Mouse (Mus musculus): ENCODE data around the gene Gm45623.

Gm45623 gene

DNA sequence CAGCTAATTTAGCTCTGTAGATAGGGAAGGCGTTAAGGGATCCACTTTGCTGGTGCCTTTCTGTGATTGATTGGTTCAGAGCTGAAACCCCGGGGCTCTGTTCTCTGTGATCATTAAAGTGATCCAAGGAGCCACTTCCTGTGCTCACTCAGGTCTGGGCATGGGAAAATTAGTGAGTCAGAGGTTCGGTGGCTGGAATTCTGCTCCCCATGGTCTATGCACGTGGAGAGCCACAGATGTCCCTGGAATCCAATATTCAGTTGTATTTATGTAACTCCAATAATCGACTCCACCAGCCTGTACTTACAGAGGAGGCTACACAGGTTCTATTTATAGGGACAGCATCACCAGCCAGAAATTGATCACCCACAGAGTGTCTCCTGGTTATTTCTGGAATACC is 12.6 kb upstream of the Gm45623 start:
- Histone ChIP-seq H3K27me3 (ENCODE audit: control insufficient read depth, insufficient read depth, low read length, poor library complexity, severe bottlenecking) (no peaks in the 10 kb centered on the region), H3K36me3 (ENCODE audit: control insufficient read depth, insufficient read depth, low read length, poor library complexity, severe bottlenecking) (no peaks in the 10 kb centered on the region)
- no peak for DNase-seq (ENCODE audit: low read depth, low spot score)

- DNase-seq (ENCODE audit: low read depth, low spot score): no peak
- Histone ChIP-seq H3K36me3 (ENCODE audit: control insufficient read depth, insufficient read depth, low read length, poor library complexity, severe bottlenecking) (no peaks in the 10 kb centered on the region), H3K27me3 (ENCODE audit: control insufficient read depth, insufficient read depth, low read length, poor library complexity, severe bottlenecking) (no peaks in the 10 kb centered on the region)
Observed at GRCm38 (mm10) chr13:56765284-56766032, 11.8 kb upstream of the Gm45623 start.

GRCm38 (mm10) chr13:56762446-56763229 is 9.0 kb upstream of the Gm45623 start:
- DNase-seq (ENCODE audit: low read depth, low spot score): no peak
- H3K36me3 ChIP-seq (ENCODE audit: control insufficient read depth, insufficient read depth, low read length, poor library complexity, severe bottlenecking): no peaks in the 10 kb centered on the region
- H3K27me3 ChIP-seq (ENCODE audit: control insufficient read depth, insufficient read depth, low read length, poor library complexity, severe bottlenecking): no peaks in the 10 kb centered on the region

GRCm38 (mm10) chr13:56758492-56758891 is 4.9 kb upstream of the Gm45623 start:
- DNase-seq (ENCODE audit: low read depth, low spot score): peak; percentile 71
- Histone ChIP-seq H3K36me3 (ENCODE audit: control insufficient read depth, insufficient read depth, low read length, poor library complexity, severe bottlenecking) (no peaks in the 10 kb centered on the region), H3K27me3 (ENCODE audit: control insufficient read depth, insufficient read depth, low read length, poor library complexity, severe bottlenecking) (no peaks in the 10 kb centered on the region)

DNA sequence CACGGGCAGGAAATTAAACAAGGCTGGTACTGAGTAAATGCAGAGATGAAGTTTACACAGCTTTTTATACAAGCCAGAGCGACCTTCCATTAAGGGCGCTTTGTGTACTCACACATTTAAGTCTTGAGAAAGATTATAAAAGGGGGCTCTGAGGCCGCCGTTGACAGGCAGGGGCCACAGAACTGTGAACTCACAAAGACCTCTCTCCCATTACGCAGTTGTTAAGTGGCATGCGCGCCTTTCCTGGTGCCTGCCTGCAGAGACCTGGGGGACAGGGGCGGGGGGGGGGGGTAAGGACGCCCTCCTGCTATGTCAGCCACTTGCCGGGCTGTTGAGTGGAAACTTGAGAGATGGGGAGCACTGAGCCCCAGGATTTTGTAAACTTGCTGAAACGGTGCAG is 3.6 kb upstream of the Gm45623 start:
- no peaks in the 10 kb centered on the region for H3K36me3 ChIP-seq (ENCODE audit: control insufficient read depth, insufficient read depth, low read length, poor library complexity, severe bottlenecking)
- no peak for DNase-seq (ENCODE audit: low read depth, low spot score)
- H3K27me3 ChIP-seq (ENCODE audit: control insufficient read depth, insufficient read depth, low read length, poor library complexity, severe bottlenecking): no peaks in the 10 kb centered on the region

GRCm38 (mm10) chr13:56755871-56756270 is 2.2 kb upstream of the Gm45623 start:
- H3K36me3 ChIP-seq (ENCODE audit: control insufficient read depth, insufficient read depth, low read length, poor library complexity, severe bottlenecking): no peaks in the 10 kb centered on the region
- peak; percentile 8 for DNase-seq (ENCODE audit: low read depth, low spot score)
- H3K27me3 ChIP-seq (ENCODE audit: control insufficient read depth, insufficient read depth, low read length, poor library complexity, severe bottlenecking): no peaks in the 10 kb centered on the region

- H3K27me3 ChIP-seq (ENCODE audit: control insufficient read depth, insufficient read depth, low read length, poor library complexity, severe bottlenecking): no peaks in the 10 kb centered on the region
- no peaks in the 10 kb centered on the region for H3K36me3 ChIP-seq (ENCODE audit: control insufficient read depth, insufficient read depth, low read length, poor library complexity, severe bottlenecking)
- no peak for DNase-seq (ENCODE audit: low read depth, low spot score)
Observed at GRCm38 (mm10) chr13:56752474-56753191, 994 bp downstream of the Gm45623 start.

GRCm38 (mm10) chr13:56751774-56752173 is 1.9 kb downstream of the Gm45623 start:
- DNase-seq (ENCODE audit: low read depth, low spot score): no peak
- Histone ChIP-seq H3K36me3 (ENCODE audit: control insufficient read depth, insufficient read depth, low read length, poor library complexity, severe bottlenecking) (no peaks in the 10 kb centered on the region), H3K27me3 (ENCODE audit: control insufficient read depth, insufficient read depth, low read length, poor library complexity, severe bottlenecking) (no peaks in the 10 kb centered on the region)

DNA sequence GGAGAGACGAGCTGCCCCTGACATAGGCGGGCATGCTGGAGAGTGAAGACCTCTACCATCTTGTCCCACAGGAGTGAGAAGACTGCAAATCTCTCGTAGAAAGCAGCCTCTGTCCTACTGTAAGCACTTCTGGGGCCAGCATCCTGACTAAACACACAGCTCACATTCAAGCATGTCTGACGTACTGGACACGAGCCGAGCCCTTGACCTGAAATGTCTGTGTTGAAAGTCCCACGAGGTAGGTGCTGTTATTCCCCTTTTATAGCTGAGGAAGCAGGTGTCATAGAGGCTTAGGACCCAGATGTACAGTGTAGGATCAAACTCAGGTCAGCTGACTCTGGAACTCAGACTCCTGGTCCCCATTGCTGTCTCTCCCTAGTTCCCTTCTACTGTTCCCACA is 4.2 kb downstream of the Gm45623 start:
- DNase-seq (ENCODE audit: low read depth, low spot score): no peak
- no peaks in the 10 kb centered on the region for H3K36me3 ChIP-seq (ENCODE audit: control insufficient read depth, insufficient read depth, low read length, poor library complexity, severe bottlenecking)

GRCm38 (mm10) chr13:56747554-56747953 is 6.1 kb downstream of the Gm45623 start:
- DNase-seq (ENCODE audit: low read depth, low spot score): no peak
- no peaks in the 10 kb centered on the region for H3K36me3 ChIP-seq (ENCODE audit: control insufficient read depth, insufficient read depth, low read length, poor library complexity, severe bottlenecking)
- H3K27me3 ChIP-seq (ENCODE audit: control insufficient read depth, insufficient read depth, low read length, poor library complexity, severe bottlenecking): no peaks in the 10 kb centered on the region

More for the DNA sequence above, 4.2 kb downstream of the Gm45623 start:
- H3K27me3 ChIP-seq (ENCODE audit: control insufficient read depth, insufficient read depth, low read length, poor library complexity, severe bottlenecking): no peaks in the 10 kb centered on the region

GRCm38 (mm10) chr13:56746739-56747532 is 6.7 kb downstream of the Gm45623 start:
- DNase-seq (ENCODE audit: low read depth, low spot score): no peak
- H3K27me3 ChIP-seq (ENCODE audit: control insufficient read depth, insufficient read depth, low read length, poor library complexity, severe bottlenecking): no peaks in the 10 kb centered on the region
- no peaks in the 10 kb centered on the region for H3K36me3 ChIP-seq (ENCODE audit: control insufficient read depth, insufficient read depth, low read length, poor library complexity, severe bottlenecking)

DNA sequence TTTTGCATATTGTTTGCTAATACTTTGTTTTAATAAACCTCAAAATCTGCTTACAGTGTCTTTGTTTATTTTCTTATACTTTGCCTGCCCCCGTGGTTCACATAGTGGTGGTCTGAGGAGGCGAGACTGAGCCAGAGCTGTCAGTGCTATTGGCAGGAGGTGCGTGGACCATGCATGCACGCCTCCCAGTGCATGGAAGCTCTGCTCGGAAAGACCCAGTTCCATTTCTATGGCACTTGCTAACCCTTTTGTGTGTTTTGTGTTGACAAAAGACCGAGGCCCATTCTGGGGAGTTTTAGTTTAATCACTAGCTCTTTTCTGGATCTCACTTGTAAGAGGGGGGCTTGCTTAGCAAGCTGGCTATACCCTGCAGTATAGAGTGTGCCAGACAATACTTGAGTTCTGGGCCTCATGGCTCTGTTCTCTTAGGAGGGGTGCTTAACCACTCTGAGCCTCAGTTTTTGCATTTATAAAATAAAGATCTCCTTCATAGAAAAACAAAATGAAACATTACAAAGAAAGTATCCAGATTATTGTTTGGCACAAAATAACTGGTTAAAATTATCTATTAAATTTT is 11.2 kb downstream of the Gm45623 start:
- H3K27me3 ChIP-seq (ENCODE audit: control insufficient read depth, insufficient read depth, low read length, poor library complexity, severe bottlenecking): no peaks in the 10 kb centered on the region
- no peak for DNase-seq (ENCODE audit: low read depth, low spot score)
- peaks cover 8% of the 10 kb centered on the region; the same call in 1 of the 2 replicates for H3K36me3 ChIP-seq (ENCODE audit: control insufficient read depth, insufficient read depth, low read length, poor library complexity, severe bottlenecking)

- peaks cover 8% of the 10 kb centered on the region; the same call in 1 of the 2 replicates for H3K36me3 ChIP-seq (ENCODE audit: control insufficient read depth, insufficient read depth, low read length, poor library complexity, severe bottlenecking)
- no peak for DNase-seq (ENCODE audit: low read depth, low spot score)
Observed at GRCm38 (mm10) chr13:56741691-56742090, 11.9 kb downstream of the Gm45623 start.

GRCm38 (mm10) chr13:56740496-56740895 is 13.1 kb downstream of the Gm45623 start:
- no peak for DNase-seq (ENCODE audit: low read depth, low spot score)
- H3K27me3 ChIP-seq (ENCODE audit: control insufficient read depth, insufficient read depth, low read length, poor library complexity, severe bottlenecking): no peaks in the 10 kb centered on the region
- H3K36me3 ChIP-seq (ENCODE audit: control insufficient read depth, insufficient read depth, low read length, poor library complexity, severe bottlenecking): peaks cover 8% of the 10 kb centered on the region; the same call in 1 of the 2 replicates

More at GRCm38 (mm10) chr13:56741691-56742090, 11.9 kb downstream of the Gm45623 start:
- no peaks in the 10 kb centered on the region for H3K27me3 ChIP-seq (ENCODE audit: control insufficient read depth, insufficient read depth, low read length, poor library complexity, severe bottlenecking)
